Mouse (Mus musculus): Measurements from ENCODE around the gene Zscan5b. TPM values are rescaled to one million over a fixed set of nuclear protein-coding genes. Genes with fewer than 3 reads are reported as not detected.
A peak's percentile ranks its signal among the peaks of the same experiment; 100 is the strongest.
"Not testable (repeated sequence)": the region's sequence is repeated elsewhere in the genome, so short reads cannot be mapped to it uniquely, and the experiment has no call there.

Gene Zscan5b
- polyA plus RNA-seq, 1 experiment from 2014 or later: not detected

GRCm38 (mm10) chr7:6257386-6257785 lies 35.3 kb downstream of the Zscan5b start:
- no peak overlapping the region for H3K4me3 ChIP-seq (ENCODE audit: low read depth, low read length)
- no peak for ATAC-seq
- no peak overlapping the region for H3K27ac ChIP-seq (ENCODE audit: low read depth, low read length)
- H3K9ac ChIP-seq (ENCODE audit: low read depth, low read length): no peak overlapping the region
- H3K36me3 ChIP-seq (ENCODE audit: control insufficient read depth, insufficient read depth): no peaks in the 10 kb centered on the region
- no peaks in the 10 kb centered on the region for H3K27me3 ChIP-seq (replicated peaks; ENCODE audit: control insufficient read depth, insufficient read depth, low read length)
- H3K4me2 ChIP-seq (replicated peaks; ENCODE audit: low read depth): no peak overlapping the region
- 84% methylated on average over 4 of the region's 4 CpGs for WGBS
- no peaks in the 10 kb centered on the region for H3K4me1 ChIP-seq (replicated peaks; ENCODE audit: control insufficient read depth, insufficient read depth, low read length)
- no peak for TF ChIP-seq CTCF (IDR thresholded peaks at IDR 0.05; ENCODE audit: low read depth)
- H3K9me3 ChIP-seq (ENCODE audit: control insufficient read depth): no peaks in the 10 kb centered on the region

GRCm38 (mm10) chr7:6258232-6259220 lies 36.4 kb downstream of the Zscan5b start:
- WGBS: 42% methylated on average over 16 of the region's 16 CpGs
- Histone ChIP-seq H3K9ac (ENCODE audit: low read depth, low read length) (no peak overlapping the region), H3K36me3 (ENCODE audit: control insufficient read depth, insufficient read depth) (no peaks in the 10 kb centered on the region), H3K27ac (ENCODE audit: low read depth, low read length) (no peak overlapping the region), H3K9me3 (ENCODE audit: control insufficient read depth) (no peaks in the 10 kb centered on the region), H3K4me3 (ENCODE audit: low read depth, low read length) (no peak overlapping the region), H3K4me2 (replicated peaks; ENCODE audit: low read depth) (no peak overlapping the region), H3K4me1 (replicated peaks; ENCODE audit: control insufficient read depth, insufficient read depth, low read length) (no peaks in the 10 kb centered on the region), H3K27me3 (replicated peaks; ENCODE audit: control insufficient read depth, insufficient read depth, low read length) (no peaks in the 10 kb centered on the region)
- TF ChIP-seq CTCF (IDR thresholded peaks at IDR 0.05; ENCODE audit: low read depth): no peak
- ATAC-seq: no peak

GRCm38 (mm10) chr7:6260004-6260403 lies 37.9 kb downstream of the Zscan5b start:
- ATAC-seq: not testable (repeated sequence)

GRCm38 (mm10) chr7:6262120-6262519 lies 40.0 kb downstream of the Zscan5b start:
- Histone ChIP-seq H3K4me3 (ENCODE audit: low read depth, low read length) (no peak overlapping the region), H3K27ac (ENCODE audit: low read depth, low read length) (no peak overlapping the region), H3K4me1 (replicated peaks; ENCODE audit: control insufficient read depth, insufficient read depth, low read length) (no peaks in the 10 kb centered on the region), H3K9me3 (ENCODE audit: control insufficient read depth) (no peaks in the 10 kb centered on the region), H3K27me3 (replicated peaks; ENCODE audit: control insufficient read depth, insufficient read depth, low read length) (no peaks in the 10 kb centered on the region), H3K36me3 (ENCODE audit: control insufficient read depth, insufficient read depth) (no peaks in the 10 kb centered on the region), H3K4me2 (replicated peaks; ENCODE audit: low read depth) (no peak overlapping the region), H3K9ac (ENCODE audit: low read depth, low read length) (no peak overlapping the region)
- 82% methylated on average over 3 of the region's 3 CpGs for WGBS
- no peak for ATAC-seq
- 0 out of 2 replicates have a peak, but pooled peaks have one; percentile 9 for TF ChIP-seq CTCF (IDR thresholded peaks at IDR 0.05; ENCODE audit: low read depth)

More at GRCm38 (mm10) chr7:6260004-6260403, 37.9 kb downstream of the Zscan5b start:
- H3K4me1 ChIP-seq (replicated peaks; ENCODE audit: control insufficient read depth, insufficient read depth, low read length); H3K27ac ChIP-seq (ENCODE audit: low read depth, low read length); H3K4me3 ChIP-seq (ENCODE audit: low read depth, low read length); H3K9ac ChIP-seq (ENCODE audit: low read depth, low read length); H3K27me3 ChIP-seq (replicated peaks; ENCODE audit: control insufficient read depth, insufficient read depth, low read length); H3K4me2 ChIP-seq (replicated peaks; ENCODE audit: low read depth); H3K36me3 ChIP-seq (ENCODE audit: control insufficient read depth, insufficient read depth); H3K9me3 ChIP-seq (ENCODE audit: control insufficient read depth): not testable (repeated sequence)
- WGBS: 68% methylated on average over 2 of the region's 2 CpGs

- Histone ChIP-seq H3K4me2 (replicated peaks; ENCODE audit: low read depth) (no peak overlapping the region), H3K27ac (ENCODE audit: low read depth, low read length) (no peak overlapping the region), H3K4me1 (replicated peaks; ENCODE audit: control insufficient read depth, insufficient read depth, low read length) (no peaks in the 10 kb centered on the region), H3K9me3 (ENCODE audit: control insufficient read depth) (no peaks in the 10 kb centered on the region), H3K36me3 (ENCODE audit: control insufficient read depth, insufficient read depth) (no peaks in the 10 kb centered on the region), H3K9ac (ENCODE audit: low read depth, low read length) (no peak overlapping the region), H3K4me3 (ENCODE audit: low read depth, low read length) (no peak overlapping the region), H3K27me3 (replicated peaks; ENCODE audit: control insufficient read depth, insufficient read depth, low read length) (no peaks in the 10 kb centered on the region)
- no peak for ATAC-seq
- WGBS: 80% methylated on average over 4 of the region's 4 CpGs
- TF ChIP-seq CTCF (IDR thresholded peaks at IDR 0.05; ENCODE audit: low read depth): no peak
Measured at GRCm38 (mm10) chr7:6262984-6263383, 40.9 kb downstream of the Zscan5b start.

- Histone ChIP-seq H3K27ac (ENCODE audit: low read depth, low read length) (no peak overlapping the region), H3K36me3 (ENCODE audit: control insufficient read depth, insufficient read depth) (no peaks in the 10 kb centered on the region), H3K4me2 (replicated peaks; ENCODE audit: low read depth) (no peak overlapping the region), H3K27me3 (replicated peaks; ENCODE audit: control insufficient read depth, insufficient read depth, low read length) (no peaks in the 10 kb centered on the region), H3K4me1 (replicated peaks; ENCODE audit: control insufficient read depth, insufficient read depth, low read length) (no peaks in the 10 kb centered on the region), H3K4me3 (ENCODE audit: low read depth, low read length) (no peak overlapping the region), H3K9me3 (ENCODE audit: control insufficient read depth) (no peaks in the 10 kb centered on the region), H3K9ac (ENCODE audit: low read depth, low read length) (no peak overlapping the region)
- no peak for ATAC-seq
- peak; percentile 64 for TF ChIP-seq CTCF (IDR thresholded peaks at IDR 0.05; ENCODE audit: low read depth)
- WGBS: 63% methylated on average over 8 of the region's 8 CpGs
Measured at GRCm38 (mm10) chr7:6265695-6266094, 43.6 kb downstream of the Zscan5b start.

All from intestine, postnatal 0 days (tissue).